Mouse (Mus musculus): Measurements from ENCODE around the gene Rnf212b.

Gene Rnf212b

GRCm38 (mm10) chr14:54874165-54874564, 60.2 kb downstream of the Rnf212b start:
- no peak for DNase-seq (ENCODE audit: low read depth, low spot score)

GRCm38 (mm10) chr14:54875844-54876538, 62.0 kb downstream of the Rnf212b start:
- DNase-seq (ENCODE audit: low read depth, low spot score), result no peak

- DNase-seq (ENCODE audit: low read depth, low spot score), result no peak
Measured at GRCm38 (mm10) chr14:54876539-54877047, 62.7 kb downstream of the Rnf212b start.

- DNase-seq (ENCODE audit: low read depth, low spot score), result no peak
Measured at GRCm38 (mm10) chr14:54877048-54877715, 63.2 kb downstream of the Rnf212b start, which contains the start of gene Ppp1r3e. Ppp1r3e (minus strand) TSS chr14:54877550.

GRCm38 (mm10) chr14:54883154-54884021, 69.4 kb downstream of the Rnf212b start, which contains the start of the genes Bcl2l2 and Gm20521:
Bcl2l2 (plus strand) TSS chr14:54883377.
Gm20521 (plus strand) TSS chr14:54883441.
- DNase-seq (ENCODE audit: low read depth, low spot score), result no peak

DNA sequence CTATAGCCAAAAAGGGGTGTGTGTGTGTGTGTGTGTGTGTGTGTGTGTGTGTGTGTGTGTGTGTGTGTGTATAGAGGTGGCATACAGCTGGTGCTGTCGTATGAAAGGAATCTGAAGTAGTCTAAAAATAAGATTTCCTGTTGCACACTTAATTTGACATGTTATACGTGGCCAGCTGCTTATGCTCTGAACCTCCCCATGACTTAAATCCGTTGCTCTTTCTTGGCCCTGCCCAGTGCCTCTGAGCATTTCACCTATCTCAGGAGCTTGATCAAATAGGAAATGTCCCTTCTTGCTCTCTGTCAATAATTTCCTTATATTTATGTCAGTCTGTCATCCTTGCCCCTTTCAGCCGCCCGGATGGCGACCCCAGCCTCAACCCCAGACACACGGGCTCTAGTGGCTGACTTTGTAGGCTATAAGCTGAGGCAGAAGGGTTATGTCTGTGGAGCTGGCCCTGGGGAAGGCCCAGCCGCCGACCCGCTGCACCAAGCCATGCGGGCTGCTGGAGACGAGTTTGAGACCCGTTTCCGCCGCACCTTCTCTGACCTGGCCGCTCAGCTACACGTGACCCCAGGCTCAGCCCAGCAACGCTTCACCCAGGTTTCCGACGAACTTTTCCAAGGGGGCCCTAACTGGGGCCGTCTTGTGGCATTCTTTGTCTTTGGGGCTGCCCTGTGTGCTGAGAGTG, 70.2 kb downstream of the Rnf212b start:
- DNase-seq (ENCODE audit: low read depth, low spot score), result no peak

DNA sequence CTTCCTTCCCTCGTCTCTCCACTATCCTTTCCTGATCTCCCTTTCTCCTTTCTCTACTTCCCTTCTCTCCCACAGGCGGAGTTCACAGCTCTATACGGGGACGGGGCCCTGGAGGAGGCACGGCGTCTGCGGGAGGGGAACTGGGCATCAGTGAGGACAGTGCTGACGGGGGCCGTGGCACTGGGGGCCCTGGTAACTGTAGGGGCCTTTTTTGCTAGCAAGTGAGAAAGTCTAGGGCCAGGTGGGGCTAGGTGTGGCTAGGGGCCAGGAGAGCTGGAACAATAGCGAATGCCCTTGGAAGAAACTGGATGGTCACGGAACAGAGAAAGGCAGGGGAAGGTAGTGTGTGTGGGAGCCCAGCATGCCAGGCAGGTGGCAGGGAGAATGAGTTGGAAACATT, 71.4 kb downstream of the Rnf212b start:
- DNase-seq (ENCODE audit: low read depth, low spot score), result no peak

- DNase-seq (ENCODE audit: low read depth, low spot score), result no peak
Measured at GRCm38 (mm10) chr14:54892200-54892599, 78.3 kb downstream of the Rnf212b start, which contains the start of gene Pabpn1. Pabpn1 (plus strand) TSS chr14:54892500.

DNA sequence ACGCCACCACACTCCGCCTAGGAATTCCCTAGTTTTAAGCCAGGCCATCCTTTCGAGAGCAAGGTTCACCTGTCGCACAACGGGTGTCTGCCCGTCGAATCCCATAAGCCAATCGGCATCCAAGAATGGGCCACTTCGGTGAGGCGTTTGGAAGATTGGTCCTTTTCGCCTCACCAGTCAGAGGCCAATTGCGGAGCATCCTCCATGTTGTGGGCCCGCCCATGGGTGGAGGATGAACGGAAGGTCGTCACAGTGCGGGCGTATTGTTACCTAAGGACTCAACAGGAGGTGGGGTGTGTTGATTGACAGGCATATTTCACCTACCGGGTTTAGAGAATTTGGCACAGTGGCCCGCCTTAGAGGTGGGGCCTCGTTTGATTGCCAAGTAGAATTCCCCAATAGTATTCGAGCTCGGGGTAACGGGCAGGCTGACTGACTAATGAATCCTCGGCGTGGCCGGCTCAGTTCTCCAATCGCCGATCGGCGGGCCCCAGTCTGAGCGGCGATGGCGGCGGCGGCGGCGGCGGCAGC, 79.8 kb downstream of the Rnf212b start:
- DNase-seq (ENCODE audit: low read depth, low spot score), result peak; percentile 98

- DNase-seq (ENCODE audit: low read depth, low spot score), result no peak
Measured at GRCm38 (mm10) chr14:54894296-54895151, 80.6 kb downstream of the Rnf212b start.

GRCm38 (mm10) chr14:54897445-54897844, 83.5 kb downstream of the Rnf212b start:
- DNase-seq (ENCODE audit: low read depth, low spot score), result no peak

DNA sequence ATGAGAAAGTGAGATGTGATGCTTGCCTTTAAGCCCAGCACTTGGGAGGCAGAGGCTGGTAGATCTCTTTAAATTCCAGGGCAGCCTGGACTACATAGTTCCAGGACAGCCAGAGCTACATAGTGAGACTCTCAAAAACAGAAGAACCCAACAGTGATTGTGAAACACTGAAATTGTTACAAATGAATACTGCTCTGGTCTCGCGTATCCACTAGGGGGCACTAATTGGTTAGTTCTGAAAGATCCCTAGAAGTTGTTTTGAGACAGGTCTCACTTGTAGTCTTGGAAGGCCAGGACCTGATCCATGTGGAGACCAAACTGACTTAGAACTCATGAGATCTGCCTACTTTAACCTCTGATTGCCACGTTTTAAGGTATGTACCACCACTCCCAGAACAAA, 86.4 kb downstream of the Rnf212b start:
- DNase-seq (ENCODE audit: low read depth, low spot score), result no peak

- DNase-seq (ENCODE audit: low read depth, low spot score), result no peak
Measured at GRCm38 (mm10) chr14:54903641-54904040, 89.7 kb downstream of the Rnf212b start.
